Mouse (Mus musculus) G1E (cell line): ENCODE data around the gene Adamts8. TPM values are rescaled to one million over a fixed set of nuclear protein-coding genes. Genes with fewer than 3 reads are reported as not detected.

Experiments
- ATAC-seq: 2 replicates; pipeline ENCODE4 v1.8.0; 2016; ENCODE audit warnings: mild to moderate bottlenecking; ENCODE audit not compliant: insufficient number of reproducible peaks, poor library complexity, low FRiP score, severe bottlenecking; ENCODE audit errors: extremely low read depth
- DNase-seq: peaks from one replicate; pipeline ENCODE4 v3.0.0; 2012; ENCODE audit warnings: low spot score
- H3K27me3 ChIP-seq: 2 replicates; pipeline ENCODE4 v1.6.1; 2012; ENCODE audit warnings: mild to moderate bottlenecking, low read length, inconsistent platforms; ENCODE audit not compliant: insufficient read depth
- H3K36me3 ChIP-seq: replicated peaks from 2 replicates; pipeline ENCODE3; 2012; ENCODE audit warnings: mild to moderate bottlenecking, inconsistent platforms
- H3K4me1 ChIP-seq: 2 replicates; pipeline ENCODE4 v1.6.1; 2012; ENCODE audit warnings: low read depth, low read length, inconsistent platforms, mixed read lengths; ENCODE audit not compliant: insufficient read depth
- H3K4me3 ChIP-seq: 2 replicates; pipeline ENCODE4 v1.5.1; 2012; ENCODE audit warnings: low read depth, mild to moderate bottlenecking, inconsistent platforms, low read length, moderate library complexity, mixed read lengths
- H3K9me3 ChIP-seq: replicated peaks from 2 replicates; pipeline ENCODE4 v1.6.1; 2012; ENCODE audit warnings: inconsistent platforms
- CTCF ChIP-seq: IDR thresholded peaks from 2 replicates; pipeline ENCODE4 v1.5.1; 2012; ENCODE audit warnings: low read depth, low read length, inconsistent platforms, mixed read lengths
- GATA1 ChIP-seq: IDR thresholded peaks from 2 replicates; pipeline ENCODE4 v1.6.1; 2012; ENCODE audit warnings: borderline replicate concordance, low read length, inconsistent platforms, mixed read lengths
- GATA2 ChIP-seq: IDR thresholded peaks from 2 replicates; pipeline ENCODE4 v1.6.1; 2012; ENCODE audit warnings: low read depth, low read length, inconsistent platforms, borderline replicate concordance
- POLR2AphosphoS5 ChIP-seq: IDR thresholded peaks from 2 replicates; pipeline ENCODE4 v1.6.1; 2012; ENCODE audit warnings: low read depth, low read length, inconsistent platforms; ENCODE audit not compliant: insufficient replicate concordance
- TAL1 ChIP-seq: conservative IDR thresholded peaks from 2 replicates; pipeline ENCODE4 v1.6.1; 2012; ENCODE audit warnings: low read depth, low read length, inconsistent platforms, mixed read lengths
- polyA plus RNA-seq: library from polyadenylated mRNA; stranded (reverse); fragments of >175 nt; gene quantifications from 2 replicates; pipeline ENCODE4 v1.2.3, GENCODE M21; 2012
- total RNA-seq, 2 experiments: library from RNA; stranded (forward) in 1 of 2; stranded (reverse) in 1 of 2; fragments of 200-1000 nt in 1 of 2; fragments of >200 nt in 1 of 2; fragmentation: Nextera tagmentation in 1 of 2; gene quantifications; 2 replicates each; pipeline ENCODE4 v1.2.3; 2014 to 2017

Adamts8 gene
- total and polyA plus RNA-seq, 3 experiments = not detected

DNA sequence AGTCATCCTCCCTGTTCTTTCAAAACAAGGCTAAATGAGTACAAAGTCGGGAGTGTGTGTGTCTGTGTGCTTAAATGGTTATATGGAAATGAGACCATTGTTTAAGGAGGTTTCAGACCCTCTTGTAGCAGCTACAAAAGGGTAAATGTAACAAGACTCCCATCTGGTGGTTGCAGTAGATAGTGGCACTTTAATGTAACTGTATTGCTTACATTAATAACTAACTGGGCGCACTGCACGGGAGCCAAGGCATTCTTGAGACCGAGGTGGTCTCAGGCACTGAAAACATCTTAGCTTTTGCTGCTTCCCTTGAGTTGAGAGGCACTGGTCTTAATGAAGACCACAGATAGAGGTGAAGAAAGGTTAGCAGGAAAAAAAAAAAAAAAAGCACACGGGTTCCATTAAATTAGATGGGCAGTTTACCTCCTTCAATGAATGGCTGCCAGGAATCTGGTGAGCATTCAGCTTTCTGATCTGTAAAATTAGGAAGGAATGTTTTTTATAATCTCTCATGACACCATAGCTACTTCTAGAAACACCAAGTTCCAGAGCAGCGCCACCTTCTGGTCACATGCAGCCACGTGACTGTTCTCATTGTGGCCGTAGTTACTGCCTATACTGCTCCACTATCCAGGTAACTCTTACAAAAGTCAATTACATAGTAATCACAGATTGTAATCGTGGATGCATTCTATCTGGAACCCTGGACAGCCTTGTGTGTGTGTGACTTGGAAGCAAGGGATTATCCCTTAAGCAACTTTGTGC is 5.5 kb upstream of the Adamts8 start:
- DNase-seq = no peak
- no peak overlapping the region for H3K4me3 ChIP-seq
- TF ChIP-seq POLR2AphosphoS5 (no peak), CTCF (peak; percentile 32; the same call in 1 of the 2 replicates), GATA1 (no peak), GATA2 (no peak), TAL1 (no peak)
- H3K36me3 ChIP-seq = no peaks in the 10 kb centered on the region
- no peaks in the 10 kb centered on the region for H3K4me1 ChIP-seq
- H3K27me3 ChIP-seq = peaks cover 2% of the 10 kb centered on the region; the same call in 1 of the 2 replicates
- ATAC-seq = no peak; the same call in 1 of the 2 replicates
- no peaks in the 10 kb centered on the region for H3K9me3 ChIP-seq

DNA sequence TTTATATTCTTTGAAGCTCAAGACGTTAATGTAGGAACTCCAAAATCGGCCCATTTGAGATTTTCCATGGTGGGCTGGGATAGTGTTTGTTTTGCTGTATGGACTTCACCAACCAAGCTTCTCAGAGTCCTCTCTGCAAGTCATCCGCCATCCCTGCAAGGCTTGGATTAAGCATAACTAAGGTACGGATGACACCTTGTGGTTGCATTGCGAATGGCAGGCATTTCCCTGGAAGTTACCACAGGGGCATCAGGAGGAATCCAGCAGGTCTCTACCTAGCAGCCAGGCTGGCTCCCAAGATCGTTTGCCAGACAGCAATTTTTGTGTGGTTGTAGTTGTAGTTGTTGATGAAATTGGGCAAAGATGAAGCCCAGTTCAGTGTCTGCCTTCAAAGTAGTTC is 2.0 kb upstream of the Adamts8 start:
- ATAC-seq (no peak), DNase-seq (peak; percentile 19)
- TF ChIP-seq GATA1 (no peak), CTCF (peak; percentile 76)
- Histone ChIP-seq H3K27me3 (peaks cover 17% of the 10 kb centered on the region; the same call in 1 of the 2 replicates), H3K4me1 (no peaks in the 10 kb centered on the region), H3K4me3 (no peak overlapping the region), H3K36me3 (no peaks in the 10 kb centered on the region), H3K9me3 (no peaks in the 10 kb centered on the region)

DNA sequence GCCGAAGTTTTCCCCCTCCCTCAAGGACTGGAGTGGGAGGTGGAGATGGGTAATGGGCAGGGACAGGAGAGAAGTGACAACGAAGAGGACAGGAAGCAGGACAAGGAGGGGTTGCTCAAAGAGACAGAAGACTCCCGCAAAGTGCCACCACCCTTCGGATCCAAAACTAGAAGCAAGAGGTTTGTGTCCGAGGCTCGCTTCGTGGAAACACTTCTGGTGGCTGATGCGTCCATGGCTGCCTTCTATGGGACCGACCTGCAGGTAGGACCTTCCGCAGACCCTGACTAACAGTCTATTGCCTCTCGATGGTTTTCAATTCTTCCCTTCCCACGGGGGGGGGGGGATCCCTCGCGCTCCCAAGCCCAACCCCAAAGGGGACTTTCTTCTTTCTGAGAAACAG is 979 bp downstream of the Adamts8 start:
- Histone ChIP-seq H3K9me3 (no peaks in the 10 kb centered on the region), H3K4me1 (no peaks in the 10 kb centered on the region), H3K36me3 (no peaks in the 10 kb centered on the region), H3K27me3 (peaks cover 15% of the 10 kb centered on the region), H3K4me3 (no peak overlapping the region)
- no peak for TF ChIP-seq CTCF
- DNase-seq (no peak), ATAC-seq (no peak)

DNA sequence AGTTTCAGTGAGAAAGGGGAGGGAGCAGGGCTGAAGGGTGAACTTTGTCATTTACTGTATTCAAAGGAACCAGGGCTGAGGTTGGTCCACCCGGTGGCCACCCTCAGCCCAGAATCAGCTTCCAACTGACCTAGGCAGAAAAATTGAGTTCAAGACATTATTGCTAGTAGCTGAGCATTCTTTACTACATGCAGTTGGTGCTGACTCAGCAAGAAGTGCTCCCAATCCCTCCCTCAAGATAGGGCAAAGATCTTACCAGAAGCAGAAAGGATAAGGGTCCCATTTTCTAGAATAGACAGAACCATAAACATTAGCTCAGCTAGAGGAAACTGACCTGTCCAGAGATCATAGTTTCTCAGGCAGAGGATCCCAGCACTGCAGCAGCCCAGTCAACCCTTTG is 1.9 kb downstream of the Adamts8 start:
- Histone ChIP-seq H3K27me3 (peaks cover 15% of the 10 kb centered on the region), H3K4me3 (no peak overlapping the region), H3K4me1 (no peaks in the 10 kb centered on the region), H3K9me3 (no peaks in the 10 kb centered on the region), H3K36me3 (no peaks in the 10 kb centered on the region)
- no peak for TF ChIP-seq CTCF
- no peak for TF ChIP-seq POLR2AphosphoS5
- TF ChIP-seq GATA2 = no peak
- no peak for TF ChIP-seq GATA1
- TF ChIP-seq TAL1 = no peak
- ATAC-seq (no peak), DNase-seq (no peak)

DNA sequence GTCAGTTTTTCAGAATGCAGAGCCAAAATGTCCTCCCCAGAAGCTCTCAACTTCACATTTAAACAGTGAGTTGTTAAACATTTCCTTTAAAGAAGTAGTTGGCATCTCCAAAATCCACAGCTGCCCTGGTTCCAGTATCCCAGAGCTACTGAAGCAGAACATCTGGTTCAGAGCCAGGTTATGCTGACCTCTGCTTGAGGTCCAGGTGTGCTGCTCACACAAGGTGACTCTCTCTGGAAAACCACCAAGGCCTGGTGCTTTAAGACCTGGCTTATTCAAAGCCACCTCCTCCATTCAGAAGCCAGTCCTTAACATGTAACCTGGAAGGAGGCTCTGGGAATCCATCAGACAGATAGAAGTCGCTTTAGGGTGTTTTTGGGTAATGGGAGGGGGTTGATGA is 2.9 kb downstream of the Adamts8 start:
- no peak overlapping the region for H3K4me3 ChIP-seq
- no peaks in the 10 kb centered on the region for H3K4me1 ChIP-seq
- no peaks in the 10 kb centered on the region for H3K9me3 ChIP-seq
- DNase-seq (no peak), ATAC-seq (no peak)
- H3K27me3 ChIP-seq = peaks cover 15% of the 10 kb centered on the region
- no peaks in the 10 kb centered on the region for H3K36me3 ChIP-seq
- TF ChIP-seq GATA1 = no peak
- TF ChIP-seq TAL1 = no peak
- no peak for TF ChIP-seq CTCF
- TF ChIP-seq POLR2AphosphoS5 = no peak
- no peak for TF ChIP-seq GATA2

DNA sequence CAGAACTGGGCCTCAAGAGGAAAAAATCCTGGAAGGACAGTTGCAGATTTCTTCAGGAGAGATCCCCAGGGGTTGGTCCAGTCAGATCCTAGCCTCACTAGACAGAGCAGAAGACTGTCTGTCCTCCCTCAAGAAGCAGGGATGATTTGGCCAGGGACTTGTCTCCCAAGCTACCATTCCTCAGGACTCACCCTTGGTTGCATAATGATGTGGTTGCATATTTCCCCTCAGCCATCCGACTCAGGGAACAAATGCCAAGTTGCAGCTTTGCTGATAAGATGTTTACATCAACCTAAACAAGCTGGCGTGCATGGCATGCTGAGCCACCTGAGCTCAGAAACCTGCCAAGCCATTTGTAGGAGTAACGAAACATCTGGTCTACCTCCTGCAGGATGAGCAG is 7.1 kb downstream of the Adamts8 start:
- Histone ChIP-seq H3K4me3 (no peak overlapping the region), H3K27me3 (peaks cover 6% of the 10 kb centered on the region), H3K9me3 (no peaks in the 10 kb centered on the region), H3K36me3 (no peaks in the 10 kb centered on the region), H3K4me1 (no peaks in the 10 kb centered on the region)
- DNase-seq (no peak), ATAC-seq (no peak)
- TF ChIP-seq POLR2AphosphoS5 (no peak), CTCF (no peak), GATA1 (no peak), TAL1 (no peak), GATA2 (no peak)

DNA sequence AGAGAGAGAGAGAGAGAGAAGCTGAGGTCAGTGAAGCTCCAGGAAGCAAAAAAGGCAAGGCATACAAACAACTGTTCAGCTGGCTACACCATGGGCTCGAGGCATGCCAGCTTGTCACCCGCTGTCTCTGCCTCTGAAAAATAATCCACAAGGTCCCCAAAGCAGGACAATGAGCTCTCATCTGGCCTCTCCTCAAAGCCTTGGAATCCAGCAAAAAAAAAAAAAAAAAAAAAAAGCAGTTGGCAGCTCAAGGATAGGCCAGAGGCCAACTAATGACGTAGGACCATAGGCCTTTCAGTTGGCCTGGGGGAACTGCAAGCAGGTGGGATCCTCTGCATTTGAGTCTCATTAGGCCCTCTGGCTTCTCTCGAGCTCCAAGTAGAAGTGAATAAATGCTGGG is 7.6 kb downstream of the Adamts8 start:
- Histone ChIP-seq H3K27me3 (peaks cover 3% of the 10 kb centered on the region; the same call in 1 of the 2 replicates), H3K36me3 (no peaks in the 10 kb centered on the region), H3K9me3 (no peaks in the 10 kb centered on the region), H3K4me1 (no peaks in the 10 kb centered on the region), H3K4me3 (no peak overlapping the region)
- DNase-seq (no peak), ATAC-seq (no peak)
- TF ChIP-seq TAL1 = no peak
- no peak for TF ChIP-seq POLR2AphosphoS5
- no peak for TF ChIP-seq GATA2
- TF ChIP-seq CTCF = no peak
- no peak for TF ChIP-seq GATA1
